Mouse (Mus musculus): ENCODE results near the gene Fat2. TPM values are rescaled to one million over a fixed set of nuclear protein-coding genes. Genes with fewer than 3 reads are reported as not detected.

The Fat2 gene
- total RNA-seq, 2 experiments from 2014 or later, result 0.10 to 0.18 TPM

- DNase-seq (ENCODE audit: low spot score in 2 of 2), result no peak
Observed at GRCm38 (mm10) chr11:55334063-55334462, 2.3 kb downstream of the Fat2 start.

- DNase-seq (ENCODE audit: low spot score in 2 of 2), result no peak
Observed at GRCm38 (mm10) chr11:55329868-55330772, 6.2 kb downstream of the Fat2 start.

- no peak for DNase-seq (ENCODE audit: low spot score in 2 of 2)
Observed at GRCm38 (mm10) chr11:55327558-55328409, 8.6 kb downstream of the Fat2 start.

GRCm38 (mm10) chr11:55327111-55327510, 9.3 kb downstream of the Fat2 start:
- no peak for DNase-seq (ENCODE audit: low spot score in 2 of 2)

GRCm38 (mm10) chr11:55326211-55326610, 10.2 kb downstream of the Fat2 start:
- DNase-seq (ENCODE audit: low spot score in 2 of 2), result no peak

GRCm38 (mm10) chr11:55323854-55324253, 12.5 kb downstream of the Fat2 start:
- peak in 1 of 2 experiments; percentile 24 for DNase-seq (ENCODE audit: low spot score in 2 of 2)

GRCm38 (mm10) chr11:55320990-55321389, 15.4 kb downstream of the Fat2 start:
- DNase-seq (ENCODE audit: low spot score in 2 of 2), result no peak

- DNase-seq (ENCODE audit: low spot score in 2 of 2), result no peak
Observed at GRCm38 (mm10) chr11:55315966-55316365, 20.4 kb downstream of the Fat2 start.

GRCm38 (mm10) chr11:55314704-55315047, 21.7 kb downstream of the Fat2 start:
- DNase-seq (ENCODE audit: low spot score in 2 of 2), result no peak

GRCm38 (mm10) chr11:55313768-55314703, 22.3 kb downstream of the Fat2 start:
- no peak for DNase-seq (ENCODE audit: low spot score in 2 of 2)

- no peak for DNase-seq (ENCODE audit: low spot score in 2 of 2)
Observed at GRCm38 (mm10) chr11:55302350-55302749, 34.0 kb downstream of the Fat2 start.

- no peak for DNase-seq (ENCODE audit: low spot score in 2 of 2)
Observed at GRCm38 (mm10) chr11:55293179-55293578, 43.2 kb downstream of the Fat2 start.

- DNase-seq (ENCODE audit: low spot score in 2 of 2), result no peak
Observed at GRCm38 (mm10) chr11:55291901-55292300, 44.5 kb downstream of the Fat2 start.

GRCm38 (mm10) chr11:55289851-55290391, 46.4 kb downstream of the Fat2 start:
- DNase-seq (ENCODE audit: low spot score in 2 of 2), result no peak

- DNase-seq (ENCODE audit: low spot score in 2 of 2), result no peak
Observed at GRCm38 (mm10) chr11:55274756-55275155, 61.6 kb downstream of the Fat2 start.

- no peak for DNase-seq (ENCODE audit: low spot score in 2 of 2)
Observed at GRCm38 (mm10) chr11:55268580-55268979, 67.8 kb downstream of the Fat2 start.

- no peak for DNase-seq (ENCODE audit: low spot score in 2 of 2)
Observed at GRCm38 (mm10) chr11:55265647-55266046, 70.7 kb downstream of the Fat2 start.

- DNase-seq (ENCODE audit: low spot score in 2 of 2), result no peak
Observed at GRCm38 (mm10) chr11:55264318-55264717, 72.0 kb downstream of the Fat2 start.

- peak; percentile 34 to 66 for DNase-seq (ENCODE audit: low spot score in 2 of 2)
Observed at GRCm38 (mm10) chr11:55262000-55262399, 74.4 kb downstream of the Fat2 start.

- no peak for DNase-seq (ENCODE audit: low spot score in 2 of 2)
Observed at GRCm38 (mm10) chr11:55261105-55261504, 75.3 kb downstream of the Fat2 start.

- DNase-seq (ENCODE audit: low spot score in 2 of 2), result no peak
Observed at GRCm38 (mm10) chr11:55253391-55253790, 83.0 kb downstream of the Fat2 start.

Data from gastrocnemius, postnatal 4 days (tissue).